Mouse (Mus musculus) neural tube, embryonic 10.5 days (tissue): ENCODE measurements around the gene Abhd17b.
A peak's percentile ranks its signal among the peaks of the same experiment; 100 is the strongest.
"Not testable (repeated sequence)": the region's sequence is repeated elsewhere in the genome, so short reads cannot be mapped to it uniquely, and the experiment has no call there.

Source experiments
- DNase-seq: peaks from one replicate; pipeline ENCODE4 v3.0.0-alpha.2; 2017; ENCODE audit warnings: low spot score; ENCODE audit errors: extremely low spot score

Abhd17b gene

DNA sequence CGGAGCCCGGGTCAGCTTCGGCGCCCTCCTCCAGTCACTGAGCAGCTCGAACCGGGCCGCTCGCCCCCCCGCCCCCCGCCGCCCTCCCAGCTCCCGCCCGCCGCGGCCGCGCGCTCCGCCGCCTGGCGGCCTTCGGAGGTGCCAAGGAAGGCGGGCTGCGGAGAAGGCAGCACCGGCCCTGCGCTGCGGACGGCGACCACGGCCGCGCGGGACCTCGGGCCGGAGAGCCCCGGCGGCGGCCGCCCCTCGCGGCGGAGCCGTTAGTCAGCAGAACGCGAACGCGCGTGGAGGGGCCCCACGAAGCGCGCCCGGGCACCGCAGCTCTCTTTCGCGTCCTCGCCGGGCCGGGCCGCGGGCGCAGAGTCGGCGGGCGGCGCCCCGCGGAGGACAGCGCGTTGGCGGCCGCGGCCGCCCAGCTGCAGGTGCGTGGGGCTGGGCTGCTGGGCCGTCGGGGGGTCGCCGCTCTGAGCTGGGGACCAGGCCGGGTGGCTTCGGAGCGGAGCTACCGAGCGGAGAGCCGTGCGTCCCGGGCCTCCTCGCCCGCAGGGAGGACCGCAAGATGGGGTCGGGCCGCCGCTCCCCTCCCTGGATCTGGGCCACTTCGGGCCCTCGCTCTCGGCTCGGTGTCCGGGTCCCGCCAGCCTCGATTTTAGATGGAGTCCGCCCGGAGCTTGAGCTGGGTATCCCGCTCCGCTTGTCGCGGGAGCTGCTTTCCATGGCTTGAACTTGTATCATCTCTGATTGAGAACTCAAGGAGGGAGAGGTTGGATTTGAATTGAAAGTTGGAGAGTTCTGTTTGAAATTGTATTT lies at the start of gene Abhd17b:
Gene Abhd17b, plus strand, starts transcription at position 14 of the 810 bp plus-strand sequence.
- DNase-seq, result peak; percentile 68

- no peak for DNase-seq
Measured at GRCm38 (mm10) chr19:21603836-21604235, 49.1 kb upstream of the Abhd17b start.

- no peak for DNase-seq
Measured at GRCm38 (mm10) chr19:21605294-21605693, 47.7 kb upstream of the Abhd17b start.

- no peak for DNase-seq
Measured at GRCm38 (mm10) chr19:21610240-21610639, 42.7 kb upstream of the Abhd17b start.

GRCm38 (mm10) chr19:21611297-21611696 lies 41.7 kb upstream of the Abhd17b start:
- DNase-seq, result no peak

DNA sequence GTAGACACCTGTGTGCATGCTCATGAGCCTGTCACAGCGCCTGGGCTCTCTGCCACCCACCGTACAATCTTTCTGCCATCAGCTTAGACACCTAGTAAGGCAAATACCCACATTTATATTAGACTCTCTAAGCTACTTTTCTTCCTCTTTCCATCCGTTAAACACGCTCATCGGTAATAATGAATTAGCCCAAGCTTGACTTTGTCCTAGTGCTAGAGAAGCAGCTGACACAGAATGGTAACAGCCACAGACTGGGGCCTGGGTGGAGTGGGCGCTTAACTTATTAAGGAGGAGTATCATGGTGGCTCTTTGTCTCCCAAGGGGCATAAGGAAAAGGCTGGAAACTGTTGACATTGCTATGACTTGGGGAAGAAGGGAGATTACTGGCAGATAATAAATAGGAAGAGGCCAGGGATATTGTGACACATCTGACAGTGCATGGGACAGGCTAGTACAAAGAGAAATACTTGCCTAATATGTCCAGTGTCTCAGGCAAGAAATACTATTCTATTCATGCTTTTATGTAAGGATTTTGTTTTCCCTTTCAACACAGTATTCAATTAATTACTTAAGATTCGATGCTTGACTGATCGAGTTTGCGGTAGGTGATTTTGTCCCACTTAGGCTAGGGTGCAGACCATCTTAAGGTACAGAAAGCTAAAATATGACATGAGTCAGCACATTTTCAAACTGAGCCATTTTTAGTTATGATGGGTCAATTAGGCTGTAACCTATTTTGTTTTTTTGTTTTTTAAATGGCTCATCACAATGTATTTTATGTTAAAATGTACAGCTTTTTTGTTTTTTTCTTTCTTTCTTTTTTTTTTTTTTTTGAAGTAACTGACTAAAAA lies 41.0 kb upstream of the Abhd17b start:
- DNase-seq, result no peak

DNA sequence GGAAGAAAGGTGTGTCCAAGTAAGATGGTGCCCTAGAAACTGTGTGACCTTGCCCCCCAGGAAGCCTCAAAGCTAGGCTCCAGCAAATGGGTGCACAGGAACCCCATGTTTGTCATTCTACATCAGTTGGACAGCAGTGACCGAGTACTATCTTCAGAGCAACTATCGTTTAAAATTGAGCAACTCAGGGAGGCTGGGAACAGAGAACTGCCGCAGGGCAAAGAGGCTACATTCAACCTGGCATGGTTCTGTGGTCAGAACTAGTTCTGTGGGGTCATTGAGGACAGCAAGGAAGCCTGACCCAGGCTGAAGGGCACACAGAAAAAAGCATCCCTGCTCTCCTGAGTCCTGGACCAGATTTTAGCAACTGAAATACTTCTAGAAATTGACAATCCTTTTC lies 37.2 kb upstream of the Abhd17b start:
- no peak for DNase-seq

- DNase-seq, result no peak
Measured at GRCm38 (mm10) chr19:21623410-21624147, 29.4 kb upstream of the Abhd17b start.

- DNase-seq, result no peak
Measured at GRCm38 (mm10) chr19:21624148-21624535, 28.8 kb upstream of the Abhd17b start.

GRCm38 (mm10) chr19:21626271-21626988 lies 26.6 kb upstream of the Abhd17b start:
- no peak for DNase-seq

- not testable (repeated sequence) for DNase-seq
Measured at GRCm38 (mm10) chr19:21628440-21628839, 24.5 kb upstream of the Abhd17b start.

DNA sequence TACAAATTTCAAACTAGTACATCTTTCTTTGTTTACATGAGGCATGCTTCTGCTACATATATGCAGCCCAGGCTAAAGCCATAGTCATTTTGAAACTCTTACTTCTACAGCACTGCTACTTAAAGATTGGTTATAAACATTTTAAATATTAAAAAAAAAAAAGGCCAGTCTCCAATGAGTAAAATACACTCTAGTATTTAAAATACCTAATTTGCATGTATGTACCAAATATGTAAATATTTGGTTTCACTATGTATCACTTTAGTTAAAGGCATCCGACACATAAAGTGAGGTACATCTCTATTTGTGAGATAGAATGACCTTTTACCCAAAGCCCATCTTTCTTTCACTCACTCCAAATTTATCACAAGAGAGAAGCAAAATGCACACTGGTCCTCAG lies 24.0 kb upstream of the Abhd17b start:
- DNase-seq, result no peak

GRCm38 (mm10) chr19:21629501-21629900 lies 23.5 kb upstream of the Abhd17b start:
- no peak for DNase-seq

DNA sequence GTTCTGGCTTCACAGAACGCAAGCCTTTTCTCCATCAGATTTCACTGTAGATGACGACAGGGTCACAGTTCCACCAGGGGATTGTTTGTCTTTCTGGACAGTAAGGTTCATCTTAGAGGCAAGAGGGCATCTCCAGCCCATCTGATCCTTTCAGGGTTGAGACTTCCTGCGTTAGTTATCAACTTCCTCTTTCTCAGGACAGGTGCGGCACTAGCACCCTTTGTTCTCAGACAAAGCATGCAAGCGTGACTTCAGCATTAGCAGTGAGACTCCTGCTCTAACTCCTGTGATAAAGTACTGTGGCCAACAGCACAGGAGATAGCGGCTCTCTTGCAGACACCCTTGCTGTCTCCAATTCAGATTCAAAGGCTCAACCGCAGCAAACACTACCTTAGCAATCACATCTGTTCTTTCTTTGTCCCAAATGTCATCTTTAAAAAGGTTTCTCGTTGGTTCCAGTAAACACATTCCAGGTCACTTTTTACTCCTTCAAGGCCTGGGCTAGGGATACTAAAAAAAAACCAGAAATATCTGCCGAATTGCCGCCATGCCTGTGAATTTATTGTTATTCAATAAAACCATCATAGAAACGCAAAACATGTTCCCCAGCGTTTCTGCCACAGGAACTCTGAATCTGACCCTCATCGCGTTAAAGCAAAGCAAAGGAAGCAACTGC lies 22.2 kb upstream of the Abhd17b start:
- no peak for DNase-seq

DNA sequence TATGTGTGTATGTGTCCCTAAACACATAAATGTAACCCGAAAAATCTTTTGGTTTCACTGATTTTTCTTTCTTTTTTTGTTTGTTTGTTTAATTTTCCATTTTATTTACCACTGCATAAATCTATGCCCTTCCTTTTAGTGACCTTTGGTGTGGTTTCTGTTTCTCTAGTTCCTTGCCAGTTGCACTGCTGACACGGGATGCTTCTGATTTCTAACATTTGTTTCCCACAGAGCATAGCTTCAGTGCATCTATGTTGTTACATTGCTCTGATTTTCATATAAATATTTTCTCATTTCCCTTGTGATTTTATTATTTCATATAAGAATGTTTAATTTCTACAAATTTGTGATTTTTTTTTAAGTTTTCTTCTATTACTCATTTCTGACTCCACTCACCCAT lies 17.6 kb upstream of the Abhd17b start:
- no peak for DNase-seq

- no peak for DNase-seq
Measured at GRCm38 (mm10) chr19:21636907-21637306, 16.1 kb upstream of the Abhd17b start.

DNA sequence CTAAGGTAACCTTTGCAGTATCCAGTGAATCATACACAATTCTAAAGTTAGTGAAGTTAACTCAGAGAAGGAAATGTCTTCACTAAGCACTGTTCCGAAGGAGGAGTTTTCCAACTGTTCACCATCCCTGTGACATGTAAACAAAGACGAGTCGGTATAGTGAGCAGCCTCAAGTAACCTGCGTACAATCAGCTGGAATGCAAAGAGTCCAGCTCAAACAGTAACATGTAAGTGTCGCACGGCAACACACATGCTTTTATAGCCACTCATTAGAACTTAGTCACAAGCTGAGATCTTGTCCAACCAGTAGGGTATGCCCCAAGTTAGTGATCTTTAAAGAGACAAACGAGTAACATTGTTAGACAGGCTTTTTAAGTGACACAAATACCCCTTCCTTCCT lies 15.3 kb upstream of the Abhd17b start:
- DNase-seq, result no peak

GRCm38 (mm10) chr19:21643935-21644334 lies 9.1 kb upstream of the Abhd17b start:
- DNase-seq, result no peak

GRCm38 (mm10) chr19:21645301-21645700 lies 7.7 kb upstream of the Abhd17b start:
- DNase-seq, result no peak

DNA sequence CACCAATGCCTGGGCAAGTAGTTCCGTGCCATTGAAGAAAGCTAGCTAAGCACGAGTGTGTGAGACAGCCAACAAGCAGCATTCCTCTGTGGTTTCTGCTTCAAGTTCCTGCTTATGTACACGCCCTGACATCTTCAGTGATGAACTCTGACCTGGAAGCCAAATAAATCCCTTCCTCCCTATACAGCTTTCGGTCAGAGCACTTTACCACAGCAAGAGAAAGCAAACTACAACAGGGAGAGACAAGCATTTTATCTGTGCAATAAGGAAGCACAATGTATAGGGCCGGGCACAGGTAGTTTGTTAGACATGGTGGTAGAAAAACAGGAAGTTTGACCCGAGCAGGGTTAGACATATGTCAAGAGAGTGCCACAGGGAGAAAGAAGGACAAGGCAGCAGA lies 6.8 kb upstream of the Abhd17b start:
- DNase-seq, result no peak

DNA sequence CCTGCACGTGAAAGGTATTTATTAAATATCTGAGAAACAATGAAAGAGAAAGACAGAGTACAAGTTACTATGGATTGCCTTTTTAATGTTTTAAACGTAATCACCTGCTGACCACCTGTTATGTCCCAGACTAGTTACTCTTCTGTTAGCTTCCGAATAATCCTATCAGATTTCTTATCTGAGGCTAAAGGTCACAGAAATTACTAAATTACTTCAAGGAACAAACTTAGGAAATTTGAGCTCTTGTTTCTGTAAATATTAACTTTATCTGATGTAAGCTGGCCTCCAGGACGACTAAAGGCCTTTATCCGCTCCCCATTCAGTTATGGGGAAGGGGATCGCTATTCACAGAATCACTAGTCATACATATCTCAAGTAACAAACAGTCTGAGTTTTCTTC lies 1.3 kb upstream of the Abhd17b start:
- DNase-seq, result no peak
